Mouse (Mus musculus) heart, adult 8-10 months (tissue): ENCODE measurements around the gene Rmdn3. TPM values are rescaled to one million over a fixed set of nuclear protein-coding genes. Genes with fewer than 3 reads are reported as not detected.

Experiments
- DNase-seq: peaks from one replicate; pipeline ENCODE4 v3.0.0; 2022; ENCODE audit warnings: low spot score
- total RNA-seq, 4 experiments: library from RNA; stranded (reverse); gene quantifications; 2 replicates each; pipeline ENCODE4 v1.2.4; 2022

The Rmdn3 gene
- total RNA-seq, 4 experiments from 2014 or later = 15.3 to 25.2 (median 17.5) TPM

DNA sequence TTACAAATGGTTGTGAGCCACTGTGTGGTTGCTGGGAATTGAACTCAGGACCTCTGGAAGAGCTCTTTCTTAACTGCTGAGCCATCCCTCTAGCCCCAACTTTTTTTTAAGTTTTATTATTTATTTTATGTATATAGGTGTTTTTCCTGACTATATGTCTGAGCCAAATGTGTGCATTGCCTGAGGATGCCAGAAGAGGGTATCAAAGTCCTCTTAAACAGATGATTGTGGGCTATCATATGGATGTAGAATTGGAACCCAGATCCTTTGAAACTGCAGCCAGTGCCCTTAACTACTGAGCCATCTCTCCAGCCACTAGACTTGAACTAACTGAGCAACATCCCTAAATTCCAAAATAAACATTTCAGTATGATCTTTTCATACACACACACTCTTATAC is 55.3 kb downstream of the Rmdn3 start:
- DNase-seq = no peak

Other genes starting within 250 kb of the Rmdn3 start
- 1 to 10 TPM; 5.7 to 9.2 (median 8.4) TPM for gene Chst14, start 230.5 kb downstream of the Rmdn3 start, total RNA-seq
- gene Ccdc32, start 127.6 kb downstream of the Rmdn3 start, total RNA-seq = 10 to 100 TPM in 3 of 4 experiments, 1 to 10 TPM in 1; 9.5 to 13.6 (median 11.9) TPM
- gene Rpusd2, start 122.2 kb downstream of the Rmdn3 start, total RNA-seq = 1 to 10 TPM; 4.2 to 4.7 (median 4.5) TPM
- under 1 TPM; 0.12 to 0.92 (median 0.24) TPM for gene Knl1, start 109.9 kb downstream of the Rmdn3 start, total RNA-seq
- gene Rad51, start 44.2 kb downstream of the Rmdn3 start, total RNA-seq = under 1 TPM; 0.22 to 0.60 (median 0.28) TPM
- gene Gchfr, start 10.7 kb upstream of the Rmdn3 start, total RNA-seq = 10 to 100 TPM; 10.9 to 12.5 (median 11.4) TPM
- not detected for gene Gm14137, start 17.5 kb upstream of the Rmdn3 start, total RNA-seq
- gene Zfyve19, start 51.6 kb upstream of the Rmdn3 start, total RNA-seq = 10 to 100 TPM in 2 of 4 experiments, 1 to 10 TPM in 2; 7.8 to 14.3 (median 10.0) TPM
- 10 to 100 TPM in 1 of 4 experiments, 1 to 10 TPM in 3; 7.6 to 11.2 (median 9.0) TPM for gene Dnajc17, start 51.8 kb upstream of the Rmdn3 start, total RNA-seq
- not detected for gene Ppp1r14d, start 72.9 kb upstream of the Rmdn3 start, total RNA-seq
- gene Spint1, start 80.3 kb upstream of the Rmdn3 start, total RNA-seq = under 1 TPM in 1 of 4 experiments, not detected in 3; 0.14 TPM
- not detected for gene Rhov, start 114.2 kb upstream of the Rmdn3 start, total RNA-seq
- 10 to 100 TPM; 12.5 to 14.0 (median 13.6) TPM for gene Vps18, start 131.7 kb upstream of the Rmdn3 start, total RNA-seq
- 10 to 100 TPM; 12.1 to 18.7 (median 18.6) TPM for gene Dll4, start 168.8 kb upstream of the Rmdn3 start, total RNA-seq
- 10 to 100 TPM in 1 of 4 experiments, 1 to 10 TPM in 3; 2.8 to 15.4 (median 5.2) TPM for gene Chac1, start 194.2 kb upstream of the Rmdn3 start, total RNA-seq